ENCODE assay signal across 8 mouse cellular contexts in genomic region chr11:118145771-118146351, GRCm38 (mm10). TPM values are rescaled to one million over a fixed set of nuclear protein-coding genes. Genes with fewer than 3 reads are reported as not detected.
A peak's percentile ranks its signal among the peaks of the same experiment; 100 is the strongest.
DNase-seq lines count a peak whose midpoint lies in the region; ATAC-seq and TF ChIP-seq lines count a peak whose summit lies in the region.

No protein-coding gene starts in this region.

- TF ChIP-seq CTCF in liver, embryonic 14.5 days (IDR thresholded peaks at IDR 0.05; ENCODE audit: low read depth): no peak
- no peak for TF ChIP-seq CTCF in cerebellum, adult 2 months (IDR thresholded peaks at IDR 0.05; ENCODE audit: borderline replicate concordance, insufficient read depth, low read depth, low read length)

- no peak overlapping the region for H3K27ac ChIP-seq in liver, embryonic 14.5 days
- H3K27ac ChIP-seq in cerebellum, adult 2 months (ENCODE audit: insufficient read depth, low read length): no peak overlapping the region

- TF ChIP-seq POLR2A in cerebellum, adult 2 months (IDR thresholded peaks at IDR 0.05; ENCODE audit: borderline replicate concordance, insufficient read depth, low read length): no peak

- no peaks in the 10 kb centered on the region for H3K27me3 ChIP-seq in liver, embryonic 14.5 days (ENCODE audit: control insufficient read depth, insufficient read depth, low read length)
- no peaks in the 10 kb centered on the region for H3K27me3 ChIP-seq in cerebellum, adult 2 months (ENCODE audit: control insufficient read depth, insufficient read depth, low read length)

- H3K4me1 ChIP-seq in liver, embryonic 14.5 days (replicated peaks; ENCODE audit: control insufficient read depth in 2 of 2, insufficient read depth in 2 of 2, low read length in 1 of 2): peaks cover 0 to 6% of the 10 kb centered on the region in 2 experiments; a peak in 2 of 4 replicates
- peaks cover 8% of the 10 kb centered on the region; the same call in 1 of the 2 replicates for H3K4me1 ChIP-seq in cerebellum, adult 2 months (ENCODE audit: control insufficient read depth, insufficient read depth, low read length)

- DNase-seq in A20 (ENCODE audit: low read depth, low spot score): peak; percentile 59
- DNase-seq in adrenal gland, postnatal 10 days: peak; percentile 41
- peak; percentile 70 to 76 for DNase-seq in heart, postnatal 10 days
- DNase-seq in liver, embryonic 14.5 days (ENCODE audit: low read depth in 3 of 3, low spot score in 3 of 3): peak in 2 of 3 experiments; percentile 17 to 50
- DNase-seq in spleen, adult 12 weeks (ENCODE audit: low spot score): peak; percentile 64
- DNase-seq in frontal cortex, postnatal 36 days (ENCODE audit: low spot score in 2 of 2): no peak
- no peak for DNase-seq in cerebellum, adult 2 months

- 27% methylated on average over 16 of the region's 16 CpGs for WGBS in liver, embryonic 14.5 days (ENCODE audit: insufficient replicate concordance)
- 69% methylated on average over 16 of the region's 16 CpGs for WGBS in cerebellum, adult 2 months

- no peak for ATAC-seq in liver, embryonic 14.5 days (ENCODE audit: insufficient read depth)
- ATAC-seq in erythroid progenitor cell, adult 5-6 weeks (replicated peaks; ENCODE audit: low FRiP score, poor library complexity, severe bottlenecking): no peak

- no peaks in the 10 kb centered on the region for H3K9me3 ChIP-seq in liver, embryonic 14.5 days (ENCODE audit: control insufficient read depth, low read length)

- no peak for TF ChIP-seq EP300 in liver, embryonic 14.5 days (IDR thresholded peaks at IDR 0.05; ENCODE audit: low read depth)

- no peak overlapping the region for H3K9ac ChIP-seq in liver, embryonic 14.5 days (replicated peaks)

- intact Hi-C loops in heart, postnatal 10 days (cut with DNase I): no loop called here

- H3K4me3 ChIP-seq in liver, embryonic 14.5 days (ENCODE audit: insufficient read depth in 1 of 2, low read depth in 2 of 2, low read length in 2 of 2): peak overlapping the region in 1 of 2 experiments; percentile 6; a peak in 2 of 4 replicates
- no peak overlapping the region for H3K4me3 ChIP-seq in cerebellum, adult 2 months (replicated peaks; ENCODE audit: insufficient read depth, low read depth, low read length)

- H3K36me3 ChIP-seq in liver, embryonic 14.5 days (replicated peaks; ENCODE audit: control insufficient read depth, insufficient read depth, low read depth): no peaks in the 10 kb centered on the region

- peak overlapping the region; percentile 28; the same call in 1 of the 2 replicates for H3K4me2 ChIP-seq in liver, embryonic 14.5 days (ENCODE audit: low read depth)

RNA-seq across cellular contexts. Expression of gene Dnah17, which starts 15.4 kb away (rescaled TPM):
- under 1 TPM; 0.03 to 0.09 TPM for total RNA-seq in adrenal gland, postnatal 10 days (2021)
- under 1 TPM; 0.12 TPM for total RNA-seq in heart, postnatal 10 days (2021)
- 0.10 and 0.18 TPM in 2 replicates for polyA plus RNA-seq in liver, embryonic 14.5 days (2012; rRNA removed)
- polyA plus RNA-seq in liver, embryonic 14.5 days (2014; fragmentation: Nextera tagmentation; extraction: Ambion mirVana): 0.04 and 0.23 TPM in 2 replicates
- not detected in 2 replicates for total RNA-seq in erythroid progenitor cell, adult 5-6 weeks (2015; ENCODE audit: low replicate concordance)
- not detected in 2 replicates for total RNA-seq in erythroid progenitor cell, adult 5-6 weeks (2017; ENCODE audit: low replicate concordance)
- polyA plus RNA-seq in cerebellum, adult 2 months (2012; rRNA removed): 0.03 and 0.07 TPM in 2 replicates

Comparison
In these comparisons a context has a peak if more than half of its experiments do, and no peak if none do; other contexts are left out.
1. DNase-seq: peak in A20 (single experiment), adrenal gland, postnatal 10 days (single experiment), heart, postnatal 10 days (2 of 2), liver, embryonic 14.5 days (2 of 3) and spleen, adult 12 weeks (single experiment); none in frontal cortex, postnatal 36 days (0 of 2) and cerebellum, adult 2 months (0 of 2).